Mouse (Mus musculus): ENCODE data around the gene Atf3. TPM values are rescaled to one million over a fixed set of nuclear protein-coding genes. Genes with fewer than 3 reads are reported as not detected.
A peak's percentile ranks its signal among the peaks of the same experiment; 100 is the strongest.

The Atf3 gene
- polyA plus RNA-seq, 1 experiment = not detected

GRCm38 (mm10) chr1:191203496-191203895 lies 14.3 kb downstream of the Atf3 start:
- Histone ChIP-seq H3K27ac (ENCODE audit: control insufficient read depth, insufficient read depth, low read depth, low read length) (no peak overlapping the region), H3K36me3 (ENCODE audit: control insufficient read depth, insufficient read depth, low read length) (no peaks in the 10 kb centered on the region), H3K4me3 (ENCODE audit: control insufficient read depth, low read depth, low read length) (no peak overlapping the region), H3K27me3 (ENCODE audit: control insufficient read depth, insufficient read depth, low read length) (no peaks in the 10 kb centered on the region), H3K4me1 (ENCODE audit: control insufficient read depth, insufficient read depth, low read length) (no peaks in the 10 kb centered on the region)
- no peak for TF ChIP-seq CTCF (IDR thresholded peaks at IDR 0.05; ENCODE audit: control insufficient read depth, insufficient read depth, insufficient replicate concordance, low read depth, low read length)
- no peak for TF ChIP-seq POLR2A (IDR thresholded peaks at IDR 0.05; ENCODE audit: control insufficient read depth, low read depth, low read length)

- TF ChIP-seq POLR2A (IDR thresholded peaks at IDR 0.05; ENCODE audit: control insufficient read depth, low read depth, low read length) (no peak), CTCF (IDR thresholded peaks at IDR 0.05; ENCODE audit: control insufficient read depth, insufficient read depth, insufficient replicate concordance, low read depth, low read length) (peak; percentile 63; the same call in 1 of the 2 replicates)
- Histone ChIP-seq H3K27me3 (ENCODE audit: control insufficient read depth, insufficient read depth, low read length) (no peaks in the 10 kb centered on the region), H3K4me1 (ENCODE audit: control insufficient read depth, insufficient read depth, low read length) (no peaks in the 10 kb centered on the region), H3K36me3 (ENCODE audit: control insufficient read depth, insufficient read depth, low read length) (no peaks in the 10 kb centered on the region), H3K4me3 (ENCODE audit: control insufficient read depth, low read depth, low read length) (no peak overlapping the region), H3K27ac (ENCODE audit: control insufficient read depth, insufficient read depth, low read depth, low read length) (no peak overlapping the region)
Measured at GRCm38 (mm10) chr1:191202208-191202952, 15.5 kb downstream of the Atf3 start.

- H3K4me1 ChIP-seq (ENCODE audit: control insufficient read depth, insufficient read depth, low read length) = no peaks in the 10 kb centered on the region
- H3K36me3 ChIP-seq (ENCODE audit: control insufficient read depth, insufficient read depth, low read length) = no peaks in the 10 kb centered on the region
- no peaks in the 10 kb centered on the region for H3K27me3 ChIP-seq (ENCODE audit: control insufficient read depth, insufficient read depth, low read length)
- TF ChIP-seq CTCF (IDR thresholded peaks at IDR 0.05; ENCODE audit: control insufficient read depth, insufficient read depth, insufficient replicate concordance, low read depth, low read length) (no peak), POLR2A (IDR thresholded peaks at IDR 0.05; ENCODE audit: control insufficient read depth, low read depth, low read length) (no peak)
- H3K4me3 ChIP-seq (ENCODE audit: control insufficient read depth, low read depth, low read length) = no peak overlapping the region
- no peak overlapping the region for H3K27ac ChIP-seq (ENCODE audit: control insufficient read depth, insufficient read depth, low read depth, low read length)
Measured at GRCm38 (mm10) chr1:191200816-191201602, 16.8 kb downstream of the Atf3 start.

GRCm38 (mm10) chr1:191197916-191198315 lies 19.9 kb downstream of the Atf3 start:
- Histone ChIP-seq H3K4me3 (ENCODE audit: control insufficient read depth, low read depth, low read length) (no peak overlapping the region), H3K27ac (ENCODE audit: control insufficient read depth, insufficient read depth, low read depth, low read length) (no peak overlapping the region), H3K27me3 (ENCODE audit: control insufficient read depth, insufficient read depth, low read length) (no peaks in the 10 kb centered on the region), H3K4me1 (ENCODE audit: control insufficient read depth, insufficient read depth, low read length) (no peaks in the 10 kb centered on the region), H3K36me3 (ENCODE audit: control insufficient read depth, insufficient read depth, low read length) (no peaks in the 10 kb centered on the region)
- TF ChIP-seq CTCF (IDR thresholded peaks at IDR 0.05; ENCODE audit: control insufficient read depth, insufficient read depth, insufficient replicate concordance, low read depth, low read length) (no peak), POLR2A (IDR thresholded peaks at IDR 0.05; ENCODE audit: control insufficient read depth, low read depth, low read length) (no peak)

- Histone ChIP-seq H3K4me1 (ENCODE audit: control insufficient read depth, insufficient read depth, low read length) (no peaks in the 10 kb centered on the region), H3K27me3 (ENCODE audit: control insufficient read depth, insufficient read depth, low read length) (no peaks in the 10 kb centered on the region), H3K36me3 (ENCODE audit: control insufficient read depth, insufficient read depth, low read length) (no peaks in the 10 kb centered on the region), H3K4me3 (ENCODE audit: control insufficient read depth, low read depth, low read length) (no peak overlapping the region), H3K27ac (ENCODE audit: control insufficient read depth, insufficient read depth, low read depth, low read length) (no peak overlapping the region)
- TF ChIP-seq POLR2A (IDR thresholded peaks at IDR 0.05; ENCODE audit: control insufficient read depth, low read depth, low read length) (no peak), CTCF (IDR thresholded peaks at IDR 0.05; ENCODE audit: control insufficient read depth, insufficient read depth, insufficient replicate concordance, low read depth, low read length) (no peak)
Measured at GRCm38 (mm10) chr1:191196016-191196415, 21.8 kb downstream of the Atf3 start.

- TF ChIP-seq POLR2A (IDR thresholded peaks at IDR 0.05; ENCODE audit: control insufficient read depth, low read depth, low read length) (no peak), CTCF (IDR thresholded peaks at IDR 0.05; ENCODE audit: control insufficient read depth, insufficient read depth, insufficient replicate concordance, low read depth, low read length) (no peak)
Measured at GRCm38 (mm10) chr1:191193657-191194424, 24.0 kb downstream of the Atf3 start.

GRCm38 (mm10) chr1:191192751-191193150 lies 25.1 kb downstream of the Atf3 start:
- no peaks in the 10 kb centered on the region for H3K36me3 ChIP-seq (ENCODE audit: control insufficient read depth, insufficient read depth, low read length)
- H3K4me1 ChIP-seq (ENCODE audit: control insufficient read depth, insufficient read depth, low read length) = no peaks in the 10 kb centered on the region
- H3K27ac ChIP-seq (ENCODE audit: control insufficient read depth, insufficient read depth, low read depth, low read length) = no peak overlapping the region
- no peak overlapping the region for H3K4me3 ChIP-seq (ENCODE audit: control insufficient read depth, low read depth, low read length)
- H3K27me3 ChIP-seq (ENCODE audit: control insufficient read depth, insufficient read depth, low read length) = no peaks in the 10 kb centered on the region
- TF ChIP-seq CTCF (IDR thresholded peaks at IDR 0.05; ENCODE audit: control insufficient read depth, insufficient read depth, insufficient replicate concordance, low read depth, low read length) (no peak), POLR2A (IDR thresholded peaks at IDR 0.05; ENCODE audit: control insufficient read depth, low read depth, low read length) (no peak)

More at GRCm38 (mm10) chr1:191193657-191194424, 24.0 kb downstream of the Atf3 start:
- no peak overlapping the region for H3K27ac ChIP-seq (ENCODE audit: control insufficient read depth, insufficient read depth, low read depth, low read length)
- H3K27me3 ChIP-seq (ENCODE audit: control insufficient read depth, insufficient read depth, low read length) = no peaks in the 10 kb centered on the region
- no peaks in the 10 kb centered on the region for H3K4me1 ChIP-seq (ENCODE audit: control insufficient read depth, insufficient read depth, low read length)
- H3K36me3 ChIP-seq (ENCODE audit: control insufficient read depth, insufficient read depth, low read length) = no peaks in the 10 kb centered on the region
- no peak overlapping the region for H3K4me3 ChIP-seq (ENCODE audit: control insufficient read depth, low read depth, low read length)

Data from testis, adult 2 months (tissue).